Mouse (Mus musculus): ENCODE data around the gene Sh2d1b2. TPM values are rescaled to one million over a fixed set of nuclear protein-coding genes. Genes with fewer than 3 reads are reported as not detected.

Sh2d1b2 gene
- polyA plus RNA-seq, 1 experiment from 2014 or later, result not detected

DNA sequence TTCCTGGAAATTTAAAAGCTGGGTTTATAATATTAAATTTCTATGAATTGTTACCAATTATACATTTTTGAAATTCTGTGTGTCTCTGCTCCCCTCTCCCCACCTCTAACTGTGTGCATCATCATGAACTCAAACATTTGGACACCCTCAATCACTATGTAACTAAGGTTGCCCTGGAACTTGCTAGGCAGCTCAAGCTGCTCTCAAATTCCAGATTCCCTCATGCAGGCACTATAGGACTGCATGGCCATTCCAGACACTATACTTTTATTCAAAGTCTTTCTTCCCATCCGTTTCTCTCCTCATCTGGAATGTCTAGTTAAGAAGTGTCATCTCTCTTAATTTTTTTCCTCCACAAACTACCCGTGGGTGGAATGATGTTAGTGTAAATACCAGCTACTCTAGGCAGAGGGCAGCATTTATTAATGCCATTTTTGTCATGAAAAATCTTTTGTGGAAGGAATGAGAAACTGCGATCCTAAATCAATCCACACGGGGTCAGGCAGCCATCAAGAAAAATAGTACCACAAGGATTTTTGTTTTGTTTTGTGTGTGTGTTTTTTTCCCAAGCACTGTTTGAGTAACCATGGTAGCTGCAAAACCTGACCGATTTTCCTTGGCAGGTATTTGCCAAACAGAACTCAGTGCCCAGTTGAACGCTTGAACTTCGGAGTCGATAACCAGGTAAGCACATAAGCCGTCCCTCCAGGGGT, 59.8 kb downstream of the Sh2d1b2 start:
- Histone ChIP-seq H3K4me2 (peak overlapping the region; percentile 30; the same call in 1 of the 2 replicates), H3K9me3 (no peaks in the 10 kb centered on the region), H3K4me1 (replicated peaks) (0 out of 2 replicates have a peak, but pooled peaks cover 10% of the 10 kb centered on the region), H3K9ac (no peak overlapping the region), H3K36me3 (no peaks in the 10 kb centered on the region), H3K27ac (no peak overlapping the region), H3K27me3 (no peaks in the 10 kb centered on the region), H3K4me3 (no peak overlapping the region)
- ATAC-seq (ENCODE audit: low FRiP score), result peak; percentile 49; the same call in 1 of the 2 replicates
- 41% methylated on average over 9 of the region's 9 CpGs for WGBS

- Histone ChIP-seq H3K36me3 (no peaks in the 10 kb centered on the region), H3K4me1 (replicated peaks) (0 out of 2 replicates have a peak, but pooled peaks cover 10% of the 10 kb centered on the region), H3K4me2 (no peak overlapping the region), H3K9ac (no peak overlapping the region), H3K4me3 (no peak overlapping the region), H3K9me3 (no peaks in the 10 kb centered on the region), H3K27ac (no peak overlapping the region), H3K27me3 (no peaks in the 10 kb centered on the region)
- no peak for ATAC-seq (ENCODE audit: low FRiP score)
- 88% methylated on average over 5 of the region's 5 CpGs for WGBS
These were observed 60.7 kb downstream of the Sh2d1b2 start for GRCm38 (mm10) chr1:170293257-170293656.

DNA sequence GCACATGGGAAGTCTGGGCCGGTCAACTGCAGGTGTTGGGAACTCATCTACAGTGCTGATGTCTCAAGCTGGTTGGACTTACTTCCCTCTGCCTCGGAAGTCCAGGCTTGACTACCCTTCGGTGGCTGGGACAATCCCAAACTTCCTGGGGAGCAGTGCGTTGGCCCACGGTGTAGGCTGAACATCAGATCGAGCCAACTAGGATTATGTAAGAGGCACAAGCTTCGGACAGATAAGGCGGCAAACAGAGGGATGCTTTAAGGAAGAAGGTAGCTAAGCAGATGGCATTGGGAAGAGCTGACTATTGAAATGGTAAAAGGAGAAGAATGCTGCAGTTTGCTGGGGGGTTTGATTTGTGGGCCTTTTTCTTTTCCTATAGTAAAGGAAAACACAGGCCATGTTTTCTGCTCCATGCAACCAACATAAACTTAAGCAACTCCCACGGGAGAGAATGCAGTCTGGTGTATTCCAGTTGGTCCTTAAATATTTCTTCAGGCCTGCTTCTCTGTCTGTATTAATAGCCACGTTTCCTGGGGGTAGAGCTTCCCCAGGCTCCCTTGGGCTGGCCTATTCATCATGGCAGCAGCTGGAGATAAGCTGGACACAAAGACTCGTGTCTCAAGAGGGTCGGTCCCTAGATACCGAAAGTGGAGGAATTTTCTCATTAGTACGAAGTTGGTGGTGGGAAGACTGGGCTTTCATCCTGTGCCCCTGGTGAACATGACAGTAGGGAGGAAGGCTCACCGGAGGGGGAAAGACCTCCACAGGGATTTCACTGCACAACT, 62.4 kb downstream of the Sh2d1b2 start:
- ATAC-seq (ENCODE audit: low FRiP score), result no peak
- no peak overlapping the region; the same call in 1 of the 2 replicates for H3K27ac ChIP-seq
- no peak overlapping the region for H3K4me2 ChIP-seq
- 0 out of 2 replicates have a peak, but pooled peaks cover 4% of the 10 kb centered on the region for H3K36me3 ChIP-seq
- H3K9ac ChIP-seq, result no peak overlapping the region
- H3K4me3 ChIP-seq, result no peak overlapping the region
- WGBS, result 68% methylated on average over 15 of the region's 15 CpGs
- H3K9me3 ChIP-seq, result no peaks in the 10 kb centered on the region
- H3K4me1 ChIP-seq (replicated peaks), result 0 out of 2 replicates have a peak, but pooled peaks cover 10% of the 10 kb centered on the region
- no peaks in the 10 kb centered on the region for H3K27me3 ChIP-seq

- ATAC-seq (ENCODE audit: low FRiP score), result no peak
- Histone ChIP-seq H3K27me3 (no peaks in the 10 kb centered on the region), H3K4me1 (replicated peaks) (0 out of 2 replicates have a peak, but pooled peaks cover 7% of the 10 kb centered on the region), H3K4me3 (no peak overlapping the region), H3K9me3 (no peaks in the 10 kb centered on the region), H3K4me2 (no peak overlapping the region), H3K27ac (no peak overlapping the region), H3K9ac (no peak overlapping the region), H3K36me3 (0 out of 2 replicates have a peak, but pooled peaks cover 4% of the 10 kb centered on the region)
- 85% methylated on average over 4 of the region's 4 CpGs for WGBS
These were observed 66.9 kb downstream of the Sh2d1b2 start for GRCm38 (mm10) chr1:170299496-170299895.

GRCm38 (mm10) chr1:170301686-170302085, 69.1 kb downstream of the Sh2d1b2 start:
- Histone ChIP-seq H3K4me2 (no peak overlapping the region), H3K9me3 (no peaks in the 10 kb centered on the region), H3K9ac (no peak overlapping the region), H3K27me3 (no peaks in the 10 kb centered on the region), H3K27ac (no peak overlapping the region), H3K36me3 (0 out of 2 replicates have a peak, but pooled peaks cover 4% of the 10 kb centered on the region), H3K4me3 (no peak overlapping the region), H3K4me1 (replicated peaks) (no peaks in the 10 kb centered on the region)
- 95% methylated on average over 9 of the region's 9 CpGs for WGBS
- no peak for ATAC-seq (ENCODE audit: low FRiP score)

- no peaks in the 10 kb centered on the region for H3K27me3 ChIP-seq
- 63% methylated on average over 6 of the region's 6 CpGs for WGBS
- no peak overlapping the region for H3K4me3 ChIP-seq
- no peak overlapping the region for H3K4me2 ChIP-seq
- H3K27ac ChIP-seq, result no peak overlapping the region
- no peak for ATAC-seq (ENCODE audit: low FRiP score)
- H3K36me3 ChIP-seq, result 0 out of 2 replicates have a peak, but pooled peaks cover 4% of the 10 kb centered on the region
- no peak overlapping the region for H3K9ac ChIP-seq
- no peaks in the 10 kb centered on the region for H3K4me1 ChIP-seq (replicated peaks)
- H3K9me3 ChIP-seq, result no peaks in the 10 kb centered on the region
These were observed 69.9 kb downstream of the Sh2d1b2 start for GRCm38 (mm10) chr1:170302456-170302855.

DNA sequence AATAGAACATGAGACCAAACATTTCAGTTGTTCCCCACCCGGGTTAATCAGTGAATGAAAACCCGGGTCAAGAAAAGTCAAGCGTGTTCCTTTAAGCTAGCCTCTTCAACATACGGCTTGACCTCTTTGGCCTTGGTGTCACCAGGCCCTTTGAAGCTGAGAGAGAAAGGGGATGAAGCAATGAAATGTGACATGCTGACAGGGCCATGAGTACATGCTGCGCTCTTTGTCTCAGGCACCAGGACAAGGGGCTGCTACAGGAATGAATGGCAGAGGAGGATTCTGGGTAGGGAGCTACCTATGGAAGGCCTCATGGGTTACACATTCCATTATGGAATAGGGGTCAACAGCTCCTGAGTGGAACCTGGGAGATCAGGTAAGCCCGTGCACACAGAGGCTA, 70.6 kb downstream of the Sh2d1b2 start:
- H3K36me3 ChIP-seq, result 0 out of 2 replicates have a peak, but pooled peaks cover 4% of the 10 kb centered on the region
- H3K27ac ChIP-seq, result no peak overlapping the region
- H3K9me3 ChIP-seq, result no peaks in the 10 kb centered on the region
- H3K4me1 ChIP-seq (replicated peaks), result no peaks in the 10 kb centered on the region
- no peak overlapping the region for H3K4me3 ChIP-seq
- WGBS, result 37% methylated on average over 6 of the region's 6 CpGs
- H3K9ac ChIP-seq, result no peak overlapping the region
- H3K4me2 ChIP-seq, result no peak overlapping the region
- ATAC-seq (ENCODE audit: low FRiP score), result no peak
- no peaks in the 10 kb centered on the region for H3K27me3 ChIP-seq

Other genes starting within 250 kb of the Sh2d1b2 start
- gene Ddr2, start 122.0 kb upstream of the Sh2d1b2 start, polyA plus RNA-seq (2015; fragmentation: Nextera tagmentation; extraction: Ambion mirVana), result 9.4 and 12.5 TPM in 2 replicates
- gene Uap1, start 57.8 kb upstream of the Sh2d1b2 start, polyA plus RNA-seq (2015; fragmentation: Nextera tagmentation; extraction: Ambion mirVana), result 63.0 and 63.7 TPM in 2 replicates
- gene Uhmk1, start 17.4 kb upstream of the Sh2d1b2 start, polyA plus RNA-seq (2015; fragmentation: Nextera tagmentation; extraction: Ambion mirVana), result 8.4 and 8.7 TPM in 2 replicates
- gene Sh2d1b1, start 44.6 kb downstream of the Sh2d1b2 start, polyA plus RNA-seq (2015; fragmentation: Nextera tagmentation; extraction: Ambion mirVana), result not detected in 2 replicates
- gene Gm7694, start 73.6 kb downstream of the Sh2d1b2 start, polyA plus RNA-seq (2015; fragmentation: Nextera tagmentation; extraction: Ambion mirVana), result 1.7 and 2.2 TPM in 2 replicates
- 1.1 and 1.2 TPM in 2 replicates for gene Spata46, start 76.1 kb downstream of the Sh2d1b2 start, polyA plus RNA-seq (2015; fragmentation: Nextera tagmentation; extraction: Ambion mirVana)

Measured in hindbrain, embryonic 13.5 days (tissue).